Mouse (Mus musculus): Measurements from ENCODE around the gene Foxp4. TPM values are rescaled to one million over a fixed set of nuclear protein-coding genes. Genes with fewer than 3 reads are reported as not detected.

Gene Foxp4
- polyA plus RNA-seq, 1 experiment from 2014 or later, result 24.1 TPM

DNA sequence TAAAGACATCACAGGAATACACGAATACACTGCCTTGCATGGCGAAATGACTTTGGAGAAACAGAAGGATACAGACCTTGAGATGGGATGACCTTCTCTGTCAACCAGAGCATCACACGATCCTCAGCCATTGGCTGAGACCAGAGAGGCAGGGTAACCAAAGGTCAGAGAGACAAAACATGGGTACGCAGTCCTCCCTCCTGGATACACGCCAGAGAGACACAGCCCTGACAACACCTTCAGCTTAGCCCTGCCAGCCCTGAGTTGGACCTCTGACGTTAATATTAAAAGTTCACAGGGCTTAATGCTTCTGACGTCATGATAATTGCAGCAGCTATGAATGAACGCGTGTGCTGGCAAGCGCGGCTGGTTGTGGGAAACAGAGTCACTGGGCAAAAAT is 78.8 kb downstream of the Foxp4 start:
- peaks cover 18% of the 10 kb centered on the region for H3K4me1 ChIP-seq
- no peak overlapping the region for H3K9ac ChIP-seq
- WGBS, result 70% methylated on average over 11 of the region's 11 CpGs
- no peak overlapping the region for H3K4me2 ChIP-seq
- H3K36me3 ChIP-seq, result no peaks in the 10 kb centered on the region
- no peak overlapping the region for H3K4me3 ChIP-seq
- H3K27me3 ChIP-seq, result no peaks in the 10 kb centered on the region
- ATAC-seq (ENCODE audit: borderline replicate concordance, extremely low read depth, low FRiP score, low TSS enrichment), result no peak
- H3K9me3 ChIP-seq, result no peaks in the 10 kb centered on the region
- H3K27ac ChIP-seq, result no peak overlapping the region

DNA sequence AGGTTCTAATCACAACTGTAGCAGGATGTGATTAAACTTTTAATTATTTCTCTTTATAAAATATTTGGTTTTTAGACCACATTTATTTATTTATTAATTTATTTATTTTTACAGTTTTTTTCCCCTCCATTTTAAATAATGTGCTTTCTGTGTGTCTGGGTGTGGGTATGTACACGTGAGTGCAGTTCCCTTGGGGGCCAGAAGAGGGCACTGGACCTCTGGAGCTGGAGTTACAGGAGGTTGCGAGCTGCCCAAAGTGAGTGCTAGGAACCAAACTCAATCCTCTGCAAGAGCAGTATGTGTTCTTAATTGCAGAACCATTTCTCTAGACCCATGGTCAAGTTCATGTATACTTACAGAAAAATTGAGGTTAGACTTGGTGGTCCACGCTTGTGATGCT is 81.0 kb downstream of the Foxp4 start:
- H3K4me2 ChIP-seq, result no peak overlapping the region
- no peaks in the 10 kb centered on the region for H3K36me3 ChIP-seq
- H3K27ac ChIP-seq, result no peak overlapping the region
- no peak overlapping the region for H3K9ac ChIP-seq
- H3K4me3 ChIP-seq, result no peak overlapping the region
- H3K27me3 ChIP-seq, result no peaks in the 10 kb centered on the region
- no peak for ATAC-seq (ENCODE audit: borderline replicate concordance, extremely low read depth, low FRiP score, low TSS enrichment)
- no peaks in the 10 kb centered on the region for H3K9me3 ChIP-seq
- peaks cover 12% of the 10 kb centered on the region for H3K4me1 ChIP-seq
- WGBS, result 96% methylated on average over 3 of the region's 3 CpGs

DNA sequence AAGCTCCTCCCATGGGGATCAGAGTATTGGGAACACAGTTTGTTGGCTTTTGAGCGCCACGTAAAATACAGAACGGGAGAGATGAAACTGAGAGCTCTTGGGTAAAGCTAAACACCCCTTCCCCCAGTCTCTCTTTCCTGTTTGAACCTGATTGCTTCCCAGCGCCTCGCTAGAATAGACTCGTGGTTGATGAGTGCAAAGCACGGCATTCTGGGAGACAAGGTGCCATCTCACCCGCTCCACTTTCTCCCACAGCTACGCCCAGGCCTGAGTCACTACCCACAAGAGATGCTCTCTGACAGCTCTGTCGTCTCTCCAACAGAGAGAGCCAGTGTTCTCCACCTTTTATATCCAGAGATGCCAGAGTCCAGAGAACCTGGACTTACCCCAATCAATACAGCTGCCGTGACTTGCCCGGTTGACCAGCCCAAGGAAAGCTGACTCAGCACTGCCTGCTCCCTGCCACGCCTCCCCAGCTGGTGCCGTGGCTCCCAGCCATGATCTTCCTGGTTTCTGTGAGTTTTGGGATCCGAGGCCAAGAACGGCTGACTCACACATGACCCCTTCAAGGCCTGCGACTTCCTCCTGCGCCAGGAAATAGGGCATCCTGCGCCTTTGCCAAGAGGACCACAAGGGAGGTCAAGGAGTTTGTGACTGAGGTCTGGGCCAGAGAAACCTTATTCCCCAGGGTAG is 82.4 kb downstream of the Foxp4 start:
- WGBS, result 53% methylated on average over 19 of the region's 19 CpGs
- Histone ChIP-seq H3K9me3 (no peaks in the 10 kb centered on the region), H3K4me3 (no peak overlapping the region), H3K27ac (peak overlapping the region; percentile 63), H3K36me3 (no peaks in the 10 kb centered on the region), H3K27me3 (no peaks in the 10 kb centered on the region), H3K4me1 (peaks cover 21% of the 10 kb centered on the region), H3K9ac (no peak overlapping the region), H3K4me2 (peak overlapping the region; percentile 1; the same call in 1 of the 2 replicates)
- peak; percentile 58 for ATAC-seq (ENCODE audit: borderline replicate concordance, extremely low read depth, low FRiP score, low TSS enrichment)

DNA sequence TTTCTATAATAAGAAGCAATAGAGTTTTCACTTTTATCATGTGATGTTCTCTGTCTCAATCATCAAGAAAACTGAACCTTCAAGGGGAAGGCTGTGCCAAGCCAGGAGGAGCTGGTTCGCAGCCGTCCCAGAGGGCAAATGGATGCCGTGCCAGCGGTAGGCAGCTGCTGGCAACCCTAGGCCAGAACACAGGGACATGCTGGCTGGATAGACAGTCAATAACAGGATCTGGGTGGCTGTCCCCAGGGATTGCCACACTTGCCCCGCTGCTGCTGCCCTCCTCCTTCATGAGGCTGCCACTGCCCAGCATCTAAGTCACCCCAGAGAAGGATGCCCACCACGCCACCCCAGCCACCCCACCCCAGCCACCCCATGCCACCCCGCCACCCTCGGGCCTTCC is 82.9 kb downstream of the Foxp4 start:
- H3K9ac ChIP-seq, result no peak overlapping the region
- ATAC-seq (ENCODE audit: borderline replicate concordance, extremely low read depth, low FRiP score, low TSS enrichment), result no peak
- no peak overlapping the region for H3K4me2 ChIP-seq
- H3K4me1 ChIP-seq, result peaks cover 21% of the 10 kb centered on the region
- H3K27me3 ChIP-seq, result no peaks in the 10 kb centered on the region
- H3K27ac ChIP-seq, result no peak overlapping the region
- H3K9me3 ChIP-seq, result no peaks in the 10 kb centered on the region
- no peak overlapping the region for H3K4me3 ChIP-seq
- 92% methylated on average over 8 of the region's 8 CpGs for WGBS
- H3K36me3 ChIP-seq, result no peaks in the 10 kb centered on the region

DNA sequence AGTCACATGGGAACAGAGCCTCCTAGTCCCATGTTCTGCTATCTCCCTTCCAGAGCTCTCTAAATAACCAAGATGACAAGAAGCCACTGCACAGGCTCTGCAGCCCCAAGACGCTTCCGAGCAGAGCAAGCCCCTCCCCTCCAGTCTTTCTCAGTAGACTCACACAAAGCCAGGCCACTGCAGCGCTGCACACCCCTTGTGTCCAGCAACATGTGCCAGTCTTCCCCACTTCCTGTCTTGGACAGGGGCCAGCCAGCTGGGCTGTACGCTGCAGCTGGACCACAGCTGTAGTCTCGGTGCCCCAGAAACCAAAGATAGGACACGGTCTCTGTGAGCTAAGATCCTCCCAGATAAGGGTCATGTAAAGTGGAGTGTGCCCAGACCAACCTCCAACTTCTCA is 86.6 kb downstream of the Foxp4 start:
- no peaks in the 10 kb centered on the region for H3K36me3 ChIP-seq
- 20% methylated on average over 6 of the region's 6 CpGs for WGBS
- H3K27ac ChIP-seq, result peak overlapping the region; percentile 38
- peak; percentile 10; the same call in 1 of the 2 replicates for ATAC-seq (ENCODE audit: borderline replicate concordance, extremely low read depth, low FRiP score, low TSS enrichment)
- H3K4me3 ChIP-seq, result no peak overlapping the region
- no peaks in the 10 kb centered on the region for H3K27me3 ChIP-seq
- H3K4me1 ChIP-seq, result peaks cover 38% of the 10 kb centered on the region
- H3K9ac ChIP-seq, result no peak overlapping the region
- H3K9me3 ChIP-seq, result no peaks in the 10 kb centered on the region
- no peak overlapping the region for H3K4me2 ChIP-seq

DNA sequence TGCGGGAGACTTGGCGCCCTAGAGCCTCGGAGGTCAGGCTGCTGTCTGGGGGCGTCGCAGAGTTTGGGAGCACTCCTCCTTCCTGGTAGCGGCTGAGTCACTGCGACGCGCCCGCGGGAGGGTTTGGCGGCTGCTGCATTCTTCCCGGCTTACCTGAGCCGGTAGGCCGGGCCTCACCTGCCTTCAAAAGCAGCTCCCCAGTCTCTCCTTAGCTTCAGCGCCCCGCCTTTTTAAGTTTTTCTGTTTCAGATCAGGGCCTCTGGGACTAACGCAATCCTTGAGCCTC is 90.0 kb downstream of the Foxp4 start, which contains the start of gene Mdfi:
Gene Mdfi (minus strand): TSS at position 210 of the 286 bp plus-strand sequence.
- ATAC-seq (ENCODE audit: borderline replicate concordance, extremely low read depth, low FRiP score, low TSS enrichment), result no peak
- Histone ChIP-seq H3K4me3 (peak within 1 kb of the TSS; percentile 76), H3K27ac (peak within 1 kb of the TSS; percentile 94), H3K9ac (peak within 1 kb of the TSS; percentile 67), H3K27me3 (no peaks in the 10 kb centered on the region), H3K4me1 (peaks cover 50% of the 10 kb centered on the region), H3K36me3 (peaks cover 9% of the 10 kb centered on the region), H3K9me3 (no peaks in the 10 kb centered on the region), H3K4me2 (peak within 1 kb of the TSS; percentile 88)
- WGBS, result 5% methylated on average over 18 of the region's 18 CpGs

DNA sequence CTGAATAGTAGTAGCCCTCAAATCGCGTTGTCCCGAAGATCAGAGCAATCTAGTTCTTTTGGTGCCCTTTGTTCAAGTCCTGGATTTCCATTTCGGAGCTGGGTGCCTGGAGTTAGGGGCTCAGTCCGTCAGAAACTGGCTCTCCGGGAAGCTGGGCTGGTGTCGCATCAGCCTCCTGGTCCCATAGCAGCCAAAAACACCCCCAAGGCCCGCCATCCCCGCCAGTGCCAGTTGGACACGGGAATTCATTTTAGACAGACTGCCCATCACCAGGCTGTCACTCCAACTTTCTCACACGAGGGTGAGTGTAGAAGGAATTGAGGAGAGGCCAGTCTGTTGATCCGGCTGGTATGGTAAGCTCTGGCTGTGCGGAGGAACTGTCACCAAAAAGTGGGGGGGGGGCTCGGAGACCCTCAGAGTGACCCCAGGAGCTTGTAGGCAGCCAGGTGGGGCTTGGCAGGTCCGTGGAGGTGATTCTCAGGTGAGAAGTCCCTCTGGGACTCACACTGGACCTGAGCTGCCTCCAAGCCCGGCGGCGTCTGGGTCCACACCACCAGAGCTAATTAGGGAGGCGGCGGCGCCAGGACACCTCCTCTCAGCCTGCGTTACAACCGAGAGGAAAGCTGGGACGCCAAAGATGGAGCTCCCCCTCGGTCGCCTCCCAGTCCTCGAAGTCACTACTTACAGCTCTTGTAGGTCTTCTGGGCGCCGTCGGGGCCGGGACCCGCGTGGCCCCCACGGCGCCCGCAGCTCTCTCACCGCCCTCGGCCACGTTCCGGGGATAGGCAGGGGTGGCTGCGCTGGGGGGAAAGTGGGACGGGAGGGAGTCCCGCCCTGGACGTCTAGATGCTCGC is 90.6 kb downstream of the Foxp4 start:
- Histone ChIP-seq H3K27me3 (no peaks in the 10 kb centered on the region), H3K4me1 (peaks cover 55% of the 10 kb centered on the region), H3K27ac (peak overlapping the region; percentile 94), H3K4me3 (peak overlapping the region; percentile 76), H3K9ac (peak overlapping the region; percentile 67), H3K36me3 (peaks cover 9% of the 10 kb centered on the region), H3K9me3 (no peaks in the 10 kb centered on the region), H3K4me2 (peak overlapping the region; percentile 88)
- ATAC-seq (ENCODE audit: borderline replicate concordance, extremely low read depth, low FRiP score, low TSS enrichment), result no peak; the same call in 1 of the 2 replicates
- 2% methylated on average over 45 of the region's 45 CpGs for WGBS

DNA sequence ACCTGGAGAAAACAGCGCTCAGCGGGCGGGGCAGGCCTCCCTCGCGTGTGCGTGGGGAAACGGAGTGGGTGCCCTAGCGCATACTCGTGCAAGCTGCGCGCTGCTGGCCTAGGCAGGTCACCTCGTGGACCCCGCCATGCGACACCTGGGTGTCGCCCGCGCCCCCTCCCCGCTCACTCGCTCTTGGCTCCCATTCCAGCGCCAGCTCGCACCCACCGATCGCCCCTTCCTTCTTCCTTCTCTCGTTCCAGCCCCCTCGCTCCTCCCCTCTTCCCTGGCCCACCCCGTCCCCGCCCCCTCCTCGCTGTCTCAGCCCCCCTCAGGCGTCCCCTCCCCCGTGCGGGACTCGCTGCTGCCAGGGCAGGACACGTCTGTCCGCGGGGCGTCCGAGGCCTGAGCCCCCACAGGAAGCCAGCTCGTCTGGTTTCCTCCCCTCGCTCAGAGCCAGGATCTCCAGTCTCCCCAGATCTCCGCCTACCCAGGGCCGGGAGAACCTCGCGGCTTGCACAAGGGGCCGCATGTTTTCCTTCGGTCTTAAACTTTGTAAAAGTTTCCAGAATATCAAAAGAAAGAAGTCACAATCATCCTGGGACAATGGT is 91.3 kb downstream of the Foxp4 start:
- peaks cover 60% of the 10 kb centered on the region for H3K4me1 ChIP-seq
- H3K27me3 ChIP-seq, result no peaks in the 10 kb centered on the region
- under 1% methylated on average over 44 of the region's 45 CpGs for WGBS
- no peaks in the 10 kb centered on the region for H3K9me3 ChIP-seq
- peak overlapping the region; percentile 67 for H3K9ac ChIP-seq
- ATAC-seq (ENCODE audit: borderline replicate concordance, extremely low read depth, low FRiP score, low TSS enrichment), result peak; percentile 87
- H3K36me3 ChIP-seq, result peaks cover 12% of the 10 kb centered on the region
- H3K4me3 ChIP-seq, result peak overlapping the region; percentile 76
- H3K27ac ChIP-seq, result peak overlapping the region; percentile 94
- peak overlapping the region; percentile 88 for H3K4me2 ChIP-seq

DNA sequence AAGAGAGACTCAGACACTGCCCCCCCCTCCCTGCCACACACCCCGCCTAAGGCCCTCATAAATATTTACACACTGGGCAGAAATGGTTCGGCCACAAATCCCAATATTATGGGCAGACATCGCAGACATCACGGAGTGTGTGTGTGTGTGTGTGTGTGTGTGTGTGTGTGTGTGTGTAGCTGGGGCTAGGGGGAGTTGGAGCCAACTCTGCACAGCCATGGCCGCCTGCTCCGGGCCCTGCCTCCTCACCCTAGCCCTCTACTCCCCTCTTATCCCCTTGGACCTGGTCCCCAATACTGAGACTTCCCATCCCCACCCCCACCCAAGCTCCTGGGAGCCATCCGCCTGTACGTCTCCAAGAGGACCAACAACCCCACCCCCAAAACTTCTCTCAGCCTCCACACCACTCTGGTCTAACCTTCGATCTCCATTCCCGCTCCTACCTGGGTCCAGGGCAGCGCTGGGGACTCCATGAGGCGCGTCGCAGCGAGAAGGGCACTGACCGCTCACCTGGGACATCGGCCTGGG is 91.9 kb downstream of the Foxp4 start:
- WGBS, result under 1% methylated on average over 17 of the region's 17 CpGs
- peaks cover 55% of the 10 kb centered on the region for H3K4me1 ChIP-seq
- peak; percentile 60 for ATAC-seq (ENCODE audit: borderline replicate concordance, extremely low read depth, low FRiP score, low TSS enrichment)
- no peaks in the 10 kb centered on the region for H3K27me3 ChIP-seq
- peak overlapping the region; percentile 76 for H3K4me3 ChIP-seq
- peak overlapping the region; percentile 94 for H3K27ac ChIP-seq
- peak overlapping the region; percentile 67 for H3K9ac ChIP-seq
- peaks cover 16% of the 10 kb centered on the region for H3K36me3 ChIP-seq
- H3K4me2 ChIP-seq, result peak overlapping the region; percentile 88
- H3K9me3 ChIP-seq, result no peaks in the 10 kb centered on the region

DNA sequence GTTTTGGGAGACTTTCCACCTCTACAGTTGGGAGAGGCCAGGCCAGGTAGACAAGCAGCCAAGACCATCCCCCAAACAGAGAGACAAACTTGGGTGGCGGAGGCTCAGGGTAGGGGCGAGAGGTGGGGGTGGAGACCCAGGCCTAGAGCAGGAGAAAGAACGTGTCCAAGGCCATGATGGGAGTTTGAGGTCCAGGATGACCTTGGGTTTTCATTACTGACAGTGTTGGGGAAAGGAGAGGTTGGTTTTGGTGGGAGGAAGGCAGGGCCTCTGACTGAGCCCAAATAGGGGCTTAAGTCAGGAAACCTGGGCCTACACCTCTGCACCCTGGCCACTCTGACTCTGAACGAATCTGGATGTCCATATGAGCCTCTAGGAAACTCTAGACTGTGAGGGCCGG is 92.7 kb downstream of the Foxp4 start:
- H3K36me3 ChIP-seq, result peaks cover 24% of the 10 kb centered on the region
- peaks cover 51% of the 10 kb centered on the region for H3K4me1 ChIP-seq
- no peak for ATAC-seq (ENCODE audit: borderline replicate concordance, extremely low read depth, low FRiP score, low TSS enrichment)
- H3K4me2 ChIP-seq, result peak overlapping the region; percentile 88
- H3K9ac ChIP-seq, result peak overlapping the region; percentile 67
- H3K9me3 ChIP-seq, result no peaks in the 10 kb centered on the region
- 33% methylated on average over 5 of the region's 5 CpGs for WGBS
- H3K27me3 ChIP-seq, result no peaks in the 10 kb centered on the region
- peak overlapping the region; percentile 76 for H3K4me3 ChIP-seq
- peak overlapping the region; percentile 94 for H3K27ac ChIP-seq

DNA sequence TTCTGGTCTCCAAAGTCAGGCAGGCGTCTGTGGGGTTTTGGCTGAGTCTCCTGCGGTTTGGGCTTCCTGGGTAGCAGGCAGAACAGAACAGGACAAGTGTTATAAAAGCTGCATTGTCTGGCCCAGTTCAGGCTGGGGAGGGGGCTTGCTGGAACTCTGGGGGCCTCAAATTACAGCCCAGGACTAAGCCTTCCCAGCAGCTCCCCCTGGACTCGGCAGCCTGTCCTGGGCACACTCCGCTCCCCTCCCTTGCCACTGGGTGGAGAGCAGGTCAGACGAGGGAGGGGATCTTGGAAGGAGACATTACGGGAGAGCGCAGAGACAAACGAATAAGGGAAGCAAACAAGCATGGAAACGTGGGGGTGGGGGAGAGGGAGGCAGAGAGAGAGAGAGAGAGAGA is 93.3 kb downstream of the Foxp4 start:
- peak overlapping the region; percentile 67; the same call in 1 of the 2 replicates for H3K9ac ChIP-seq
- peak overlapping the region; percentile 88 for H3K4me2 ChIP-seq
- ATAC-seq (ENCODE audit: borderline replicate concordance, extremely low read depth, low FRiP score, low TSS enrichment), result no peak
- H3K27me3 ChIP-seq, result no peaks in the 10 kb centered on the region
- peaks cover 51% of the 10 kb centered on the region for H3K4me1 ChIP-seq
- H3K36me3 ChIP-seq, result peaks cover 26% of the 10 kb centered on the region
- H3K4me3 ChIP-seq, result peak overlapping the region; percentile 76
- H3K27ac ChIP-seq, result peak overlapping the region; percentile 94
- WGBS, result 9% methylated on average over 9 of the region's 9 CpGs
- no peaks in the 10 kb centered on the region for H3K9me3 ChIP-seq
